In genomic region chr10:114963656-114964055, GRCm38 (mm10) we compare ENCODE assay signal across 14 mouse cellular contexts.
"Had no signal": no experiment of that assay in that cellular context is flagged by ENCODE, and none has a peak within 500 bp of the region (broad histone marks: within the 10 kb centered on the region; RNA-seq: fewer than 3 reads in every experiment).

No protein-coding gene starts in this region.

- H3K4me3 ChIP-seq: left cerebral cortex, adult 2 months; limb, embryonic 12.5 days; liver, embryonic 13.5 days; lung, embryonic 15.5 days; megakaryocyte, embryonic 14.5 days; midbrain, embryonic 15.5 days; neural tube, embryonic 12.5 days had no signal

- DNase-seq: kidney, postnatal 10 days; liver; liver, embryonic 13.5 days; liver, postnatal 0 days; lung, postnatal 14 days; thymus, adult 18-20 months; thymus, postnatal 14 days had no signal

- H3K27ac ChIP-seq: left cerebral cortex, adult 2 months; limb, embryonic 12.5 days; liver, embryonic 13.5 days; lung, embryonic 15.5 days; macrophage; midbrain, embryonic 15.5 days; neural tube, embryonic 12.5 days had no signal

- ATAC-seq: liver, postnatal 0 days; midbrain, embryonic 15.5 days had no signal
